Mouse (Mus musculus) hindbrain, embryonic 13.5 days (tissue): Measurements from ENCODE around the gene Dscam. TPM values are rescaled to one million over a fixed set of nuclear protein-coding genes. Genes with fewer than 3 reads are reported as not detected.

Source experiments
- ATAC-seq: fragments of 200-750 bp; cut with Nextera tagmentation; 2 replicates; pipeline ENCODE4 v1.8.0; 2017; ENCODE audit warnings: moderate TSS enrichment; ENCODE audit not compliant: low FRiP score
- H3K27ac ChIP-seq: fragments of 300-500 bp; sonication (generic); 2 replicates; pipeline ENCODE4 v1.5.1; 2015; ENCODE audit warnings: inconsistent platforms, mild to moderate bottlenecking, moderate library complexity
- H3K27me3 ChIP-seq: fragments of 300-500 bp; sonication (generic); 2 replicates; pipeline ENCODE4 v1.6.1; 2015; ENCODE audit warnings: mild to moderate bottlenecking, inconsistent platforms
- H3K36me3 ChIP-seq: fragments of 300-500 bp; sonication (generic); 2 replicates; pipeline ENCODE4 v1.6.1; 2015; ENCODE audit warnings: mild to moderate bottlenecking, inconsistent platforms
- H3K4me1 ChIP-seq: fragments of 300-500 bp; sonication (generic); replicated peaks from 2 replicates; pipeline ENCODE4 v1.6.1; 2015; ENCODE audit warnings: inconsistent platforms
- H3K4me2 ChIP-seq: fragments of 300-500 bp; sonication (generic); 2 replicates; pipeline ENCODE4 v1.6.1; 2015; ENCODE audit warnings: inconsistent platforms, mild to moderate bottlenecking, moderate library complexity
- H3K4me3 ChIP-seq: fragments of 300-500 bp; sonication (generic); 2 replicates; pipeline ENCODE4 v1.5.1; 2015; ENCODE audit warnings: mild to moderate bottlenecking, inconsistent platforms
- H3K9ac ChIP-seq: fragments of 300-500 bp; sonication (generic); 2 replicates; pipeline ENCODE4 v1.6.1; 2015; ENCODE audit warnings: mild to moderate bottlenecking, inconsistent platforms
- H3K9me3 ChIP-seq: fragments of 300-500 bp; sonication (generic); 2 replicates; pipeline ENCODE4 v1.6.1; 2016; ENCODE audit warnings: inconsistent platforms
- WGBS: fragments of 180-500 bp; shearing (Covaris S2); methylation state at CpG from one replicate; pipeline ENCODE4 v1.1.7; 2015; 5-methylcytosine and 5-hydroxymethylcytosine counted together
- polyA plus RNA-seq: library from polyadenylated mRNA; unstranded; fragments of >200 nt; fragmentation: Nextera tagmentation; extraction: Ambion mirVana; gene quantifications from 2 replicates; pipeline ENCODE4 v1.2.1, GENCODE M21; 2015

Gene Dscam
- polyA plus RNA-seq, 1 experiment from 2014 or later = 7.7 TPM

- no peaks in the 10 kb centered on the region for H3K27me3 ChIP-seq
- WGBS = 33% methylated on average over 2 of the region's 2 CpGs
- H3K9ac ChIP-seq = no peak overlapping the region
- H3K27ac ChIP-seq = peak overlapping the region; percentile 67
- no peaks in the 10 kb centered on the region for H3K9me3 ChIP-seq
- peaks cover 33% of the 10 kb centered on the region for H3K4me1 ChIP-seq
- H3K4me3 ChIP-seq = no peak overlapping the region
- no peak overlapping the region for H3K4me2 ChIP-seq
- H3K36me3 ChIP-seq = no peaks in the 10 kb centered on the region
- peak; percentile 40 for ATAC-seq
These were observed 70.5 kb downstream of the Dscam start for GRCm38 (mm10) chr16:97100091-97100490.

- no peak overlapping the region for H3K9ac ChIP-seq
- H3K4me2 ChIP-seq = no peak overlapping the region
These were observed 72.0 kb downstream of the Dscam start for GRCm38 (mm10) chr16:97098508-97098907.

GRCm38 (mm10) chr16:97096709-97097108 is 73.8 kb downstream of the Dscam start:
- 88% methylated on average over 2 of the region's 2 CpGs for WGBS
- no peak for ATAC-seq
- H3K36me3 ChIP-seq = no peaks in the 10 kb centered on the region
- H3K9me3 ChIP-seq = no peaks in the 10 kb centered on the region
- peaks cover 33% of the 10 kb centered on the region for H3K4me1 ChIP-seq
- H3K27ac ChIP-seq = no peak overlapping the region
- no peaks in the 10 kb centered on the region for H3K27me3 ChIP-seq
- H3K4me3 ChIP-seq = no peak overlapping the region
- H3K4me2 ChIP-seq = no peak overlapping the region
- H3K9ac ChIP-seq = no peak overlapping the region

More at GRCm38 (mm10) chr16:97098508-97098907, 72.0 kb downstream of the Dscam start:
- whole genome bisulfite sequencing = 29% methylated on average over 5 of the region's 5 CpGs
- H3K4me3 ChIP-seq = no peak overlapping the region
- H3K4me1 ChIP-seq = peaks cover 33% of the 10 kb centered on the region
- no peaks in the 10 kb centered on the region for H3K36me3 ChIP-seq
- peak overlapping the region; percentile 61 for H3K27ac ChIP-seq
- ATAC-seq = peak; percentile 82
- H3K27me3 ChIP-seq = no peaks in the 10 kb centered on the region
- no peaks in the 10 kb centered on the region for H3K9me3 ChIP-seq

GRCm38 (mm10) chr16:97095496-97095895 is 75.1 kb downstream of the Dscam start:
- ATAC-seq = no peak
- no peak overlapping the region for H3K9ac ChIP-seq
- no peak overlapping the region for H3K4me2 ChIP-seq
- H3K4me3 ChIP-seq = no peak overlapping the region
- no peaks in the 10 kb centered on the region for H3K27me3 ChIP-seq
- no peaks in the 10 kb centered on the region for H3K36me3 ChIP-seq
- H3K27ac ChIP-seq = no peak overlapping the region
- WGBS = 98% methylated on average over 1 of the region's 1 CpGs
- H3K4me1 ChIP-seq = peaks cover 31% of the 10 kb centered on the region
- H3K9me3 ChIP-seq = no peaks in the 10 kb centered on the region

- no peak overlapping the region for H3K27ac ChIP-seq
- ATAC-seq = no peak
- H3K36me3 ChIP-seq = no peaks in the 10 kb centered on the region
- WGBS = 57% methylated on average over 3 of the region's 3 CpGs
- H3K4me1 ChIP-seq = no peaks in the 10 kb centered on the region
- H3K4me2 ChIP-seq = no peak overlapping the region
- H3K27me3 ChIP-seq = no peaks in the 10 kb centered on the region
- H3K9ac ChIP-seq = no peak overlapping the region
- H3K9me3 ChIP-seq = no peaks in the 10 kb centered on the region
- H3K4me3 ChIP-seq = no peak overlapping the region
These were observed 81.2 kb downstream of the Dscam start for GRCm38 (mm10) chr16:97089339-97089738.

GRCm38 (mm10) chr16:97083694-97084093 is 86.9 kb downstream of the Dscam start:
- no peaks in the 10 kb centered on the region for H3K36me3 ChIP-seq
- H3K4me2 ChIP-seq = no peak overlapping the region
- H3K27me3 ChIP-seq = no peaks in the 10 kb centered on the region
- H3K9ac ChIP-seq = no peak overlapping the region
- H3K4me3 ChIP-seq = no peak overlapping the region
- 53% methylated on average over 2 of the region's 2 CpGs for WGBS
- H3K27ac ChIP-seq = no peak overlapping the region
- no peak for ATAC-seq
- H3K9me3 ChIP-seq = no peaks in the 10 kb centered on the region
- 0 out of 2 replicates have a peak, but pooled peaks cover 4% of the 10 kb centered on the region for H3K4me1 ChIP-seq

GRCm38 (mm10) chr16:97075920-97076572 is 94.5 kb downstream of the Dscam start:
- no peaks in the 10 kb centered on the region for H3K36me3 ChIP-seq
- H3K4me3 ChIP-seq = no peak overlapping the region
- no peak overlapping the region for H3K9ac ChIP-seq
- no peak overlapping the region for H3K4me2 ChIP-seq
- WGBS = 81% methylated on average over 4 of the region's 4 CpGs
- peaks cover 11% of the 10 kb centered on the region; the same call in 1 of the 2 replicates for H3K4me1 ChIP-seq
- no peaks in the 10 kb centered on the region for H3K27me3 ChIP-seq
- no peaks in the 10 kb centered on the region for H3K9me3 ChIP-seq
- no peak for ATAC-seq
- H3K27ac ChIP-seq = no peak overlapping the region

- peaks cover 11% of the 10 kb centered on the region; the same call in 1 of the 2 replicates for H3K4me1 ChIP-seq
- ATAC-seq = no peak
- WGBS = 74% methylated on average over 6 of the region's 6 CpGs
These were observed 95.2 kb downstream of the Dscam start for GRCm38 (mm10) chr16:97075137-97075902.

GRCm38 (mm10) chr16:97073847-97074246 is 96.7 kb downstream of the Dscam start:
- Histone ChIP-seq H3K4me2 (no peak overlapping the region), H3K27me3 (no peaks in the 10 kb centered on the region), H3K36me3 (no peaks in the 10 kb centered on the region), H3K27ac (no peak overlapping the region), H3K4me1 (peaks cover 11% of the 10 kb centered on the region; the same call in 1 of the 2 replicates), H3K9me3 (no peaks in the 10 kb centered on the region), H3K4me3 (no peak overlapping the region), H3K9ac (no peak overlapping the region)
- WGBS = 93% methylated on average over 1 of the region's 1 CpGs
- ATAC-seq = no peak

More at GRCm38 (mm10) chr16:97075137-97075902, 95.2 kb downstream of the Dscam start:
- Histone ChIP-seq H3K9ac (no peak overlapping the region), H3K27me3 (no peaks in the 10 kb centered on the region), H3K27ac (no peak overlapping the region), H3K36me3 (no peaks in the 10 kb centered on the region), H3K4me3 (no peak overlapping the region), H3K9me3 (no peaks in the 10 kb centered on the region), H3K4me2 (no peak overlapping the region)

GRCm38 (mm10) chr16:97072624-97073023 is 97.9 kb downstream of the Dscam start:
- H3K4me2 ChIP-seq = no peak overlapping the region
- no peak overlapping the region for H3K9ac ChIP-seq
- no peaks in the 10 kb centered on the region for H3K27me3 ChIP-seq
- peaks cover 11% of the 10 kb centered on the region; the same call in 1 of the 2 replicates for H3K4me1 ChIP-seq
- no peak overlapping the region for H3K27ac ChIP-seq
- whole genome bisulfite sequencing = 92% methylated on average over 2 of the region's 2 CpGs
- no peaks in the 10 kb centered on the region for H3K36me3 ChIP-seq
- no peak for ATAC-seq
- no peak overlapping the region for H3K4me3 ChIP-seq
- no peaks in the 10 kb centered on the region for H3K9me3 ChIP-seq

- no peaks in the 10 kb centered on the region for H3K9me3 ChIP-seq
- no peaks in the 10 kb centered on the region for H3K27me3 ChIP-seq
- no peak overlapping the region for H3K9ac ChIP-seq
- 61% methylated on average over 4 of the region's 4 CpGs for WGBS
- no peak overlapping the region for H3K4me3 ChIP-seq
- no peak overlapping the region for H3K27ac ChIP-seq
- no peaks in the 10 kb centered on the region for H3K36me3 ChIP-seq
- no peak overlapping the region for H3K4me2 ChIP-seq
- H3K4me1 ChIP-seq = peaks cover 3% of the 10 kb centered on the region; the same call in 1 of the 2 replicates
- ATAC-seq = no peak
These were observed 103.7 kb downstream of the Dscam start for GRCm38 (mm10) chr16:97066856-97067255.

GRCm38 (mm10) chr16:97062207-97062606 is 108.3 kb downstream of the Dscam start:
- Histone ChIP-seq H3K9ac (no peak overlapping the region), H3K9me3 (no peaks in the 10 kb centered on the region), H3K4me3 (no peak overlapping the region), H3K27ac (no peak overlapping the region), H3K36me3 (no peaks in the 10 kb centered on the region), H3K4me2 (no peak overlapping the region), H3K4me1 (peaks cover 9% of the 10 kb centered on the region; the same call in 1 of the 2 replicates), H3K27me3 (no peaks in the 10 kb centered on the region)
- 80% methylated on average over 3 of the region's 3 CpGs for WGBS
- no peak for ATAC-seq
